Mouse (Mus musculus) CH12.LX (cell line): ENCODE measurements around the gene Rhpn2.

ENCODE experiments used
- CTCF ChIP-seq, 2 experiments: IDR thresholded peaks in 1 of 2; conservative IDR thresholded peaks in 1 of 2; 2 replicates each; pipeline ENCODE4 v1.5.1; 2011 to 2012; ENCODE audit warnings: low read depth in 2 of 2, low read length in 2 of 2, improper control_type of control experiment in 1 of 2, inconsistent platforms in 1 of 2, mild to moderate bottlenecking in 1 of 2, moderate library complexity in 1 of 2
- MEF2A ChIP-seq: IDR thresholded peaks from 2 replicates; pipeline ENCODE4 v1.6.1; 2014; ENCODE audit warnings: low read depth, mild to moderate bottlenecking, inconsistent platforms, low read length, improper control_type of control experiment, borderline replicate concordance
- POLR2A ChIP-seq: IDR thresholded peaks from 2 replicates; pipeline ENCODE4 v1.6.1; 2011; ENCODE audit warnings: low read depth, mild to moderate bottlenecking, improper control_type of control experiment, low read length
- TBP ChIP-seq: conservative IDR thresholded peaks from 2 replicates; pipeline ENCODE4 v1.6.1; 2011; ENCODE audit warnings: low read depth, low read length, improper control_type of control experiment
- TCF12 ChIP-seq: IDR thresholded peaks from 2 replicates; pipeline ENCODE4 v1.6.1; 2014; ENCODE audit warnings: low read depth, mild to moderate bottlenecking, inconsistent platforms, low read length, improper control_type of control experiment
- USF1 ChIP-seq: IDR thresholded peaks from 2 replicates; pipeline ENCODE4 v1.6.1; 2014; ENCODE audit warnings: low read depth, mild to moderate bottlenecking, inconsistent platforms, low read length, improper control_type of control experiment
- ZNF384 ChIP-seq: IDR thresholded peaks from 2 replicates; pipeline ENCODE4 v1.6.1; 2012; ENCODE audit warnings: low read depth, low read length, improper control_type of control experiment, inconsistent platforms

DNA sequence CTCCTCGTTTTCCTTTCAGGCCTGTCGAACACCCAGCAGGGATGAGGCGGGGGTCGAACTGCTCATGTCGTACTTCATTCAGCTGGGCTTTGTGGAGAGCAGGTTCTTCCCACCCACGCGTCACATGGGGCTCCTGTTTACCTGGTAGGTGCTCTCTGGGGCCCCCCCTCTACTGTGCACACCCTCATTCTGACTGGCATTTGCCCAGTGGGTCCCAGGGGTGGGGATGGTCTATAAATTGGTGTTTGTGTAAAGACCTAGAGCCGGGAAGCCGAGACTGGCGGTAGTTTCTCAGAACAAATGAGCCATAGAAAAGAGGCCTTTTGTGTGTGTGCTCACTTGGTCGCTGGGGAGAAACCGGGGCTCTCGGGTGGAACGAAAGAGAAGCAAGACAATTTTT is 37.1 kb downstream of the Rhpn2 start:
- TF ChIP-seq CTCF (conservative IDR thresholded peaks at IDR 0.05 in 1 of 2, IDR thresholded peaks at IDR 0.05 in 1 of 2; ENCODE audit: low read depth in 2 of 2, low read length in 2 of 2): no peak
- TF ChIP-seq MEF2A: no peak
- no peak for TF ChIP-seq POLR2A
- TF ChIP-seq USF1: no peak
- no peak for TF ChIP-seq ZNF384
- TF ChIP-seq TCF12: no peak
- TF ChIP-seq TBP: no peak
